Mouse (Mus musculus) hindbrain, embryonic 13.5 days (tissue): ENCODE data around the gene Zfp213. TPM values are rescaled to one million over a fixed set of nuclear protein-coding genes. Genes with fewer than 3 reads are reported as not detected.
"Not testable (repeated sequence)": the region's sequence is repeated elsewhere in the genome, so short reads cannot be mapped to it uniquely, and the experiment has no call there.

Experiments
- ATAC-seq: fragments of 200-750 bp; cut with Nextera tagmentation; 2 replicates; pipeline ENCODE4 v1.8.0; 2017; ENCODE audit warnings: moderate TSS enrichment; ENCODE audit not compliant: low FRiP score
- H3K27ac ChIP-seq: fragments of 300-500 bp; sonication (generic); 2 replicates; pipeline ENCODE4 v1.5.1; 2015; ENCODE audit warnings: inconsistent platforms, mild to moderate bottlenecking, moderate library complexity
- H3K27me3 ChIP-seq: fragments of 300-500 bp; sonication (generic); 2 replicates; pipeline ENCODE4 v1.6.1; 2015; ENCODE audit warnings: mild to moderate bottlenecking, inconsistent platforms
- H3K36me3 ChIP-seq: fragments of 300-500 bp; sonication (generic); 2 replicates; pipeline ENCODE4 v1.6.1; 2015; ENCODE audit warnings: mild to moderate bottlenecking, inconsistent platforms
- H3K4me1 ChIP-seq: fragments of 300-500 bp; sonication (generic); replicated peaks from 2 replicates; pipeline ENCODE4 v1.6.1; 2015; ENCODE audit warnings: inconsistent platforms
- H3K4me2 ChIP-seq: fragments of 300-500 bp; sonication (generic); 2 replicates; pipeline ENCODE4 v1.6.1; 2015; ENCODE audit warnings: inconsistent platforms, mild to moderate bottlenecking, moderate library complexity
- H3K4me3 ChIP-seq: fragments of 300-500 bp; sonication (generic); 2 replicates; pipeline ENCODE4 v1.5.1; 2015; ENCODE audit warnings: mild to moderate bottlenecking, inconsistent platforms
- H3K9ac ChIP-seq: fragments of 300-500 bp; sonication (generic); 2 replicates; pipeline ENCODE4 v1.6.1; 2015; ENCODE audit warnings: mild to moderate bottlenecking, inconsistent platforms
- H3K9me3 ChIP-seq: fragments of 300-500 bp; sonication (generic); 2 replicates; pipeline ENCODE4 v1.6.1; 2016; ENCODE audit warnings: inconsistent platforms
- WGBS: fragments of 180-500 bp; shearing (Covaris S2); methylation state at CpG from one replicate; pipeline ENCODE4 v1.1.7; 2015; 5-methylcytosine and 5-hydroxymethylcytosine counted together
- polyA plus RNA-seq: library from polyadenylated mRNA; unstranded; fragments of >200 nt; fragmentation: Nextera tagmentation; extraction: Ambion mirVana; gene quantifications from 2 replicates; pipeline ENCODE4 v1.2.1, GENCODE M21; 2015

Gene Zfp213
- polyA plus RNA-seq, 1 experiment from 2014 or later: 18.2 TPM

- Histone ChIP-seq H3K36me3 (no peaks in the 10 kb centered on the region), H3K4me1 (peaks cover 20% of the 10 kb centered on the region), H3K27me3 (peaks cover 53% of the 10 kb centered on the region), H3K9me3 (no peaks in the 10 kb centered on the region), H3K9ac (peak overlapping the region; percentile 16), H3K27ac (no peak overlapping the region), H3K4me2 (peak overlapping the region; percentile 44), H3K4me3 (peak overlapping the region; percentile 7; the same call in 1 of the 2 replicates)
- no peak for ATAC-seq
- 14% methylated on average over 12 of the region's 12 CpGs for WGBS
These were observed 21.9 kb downstream of the Zfp213 start for GRCm38 (mm10) chr17:23542004-23542720.

DNA sequence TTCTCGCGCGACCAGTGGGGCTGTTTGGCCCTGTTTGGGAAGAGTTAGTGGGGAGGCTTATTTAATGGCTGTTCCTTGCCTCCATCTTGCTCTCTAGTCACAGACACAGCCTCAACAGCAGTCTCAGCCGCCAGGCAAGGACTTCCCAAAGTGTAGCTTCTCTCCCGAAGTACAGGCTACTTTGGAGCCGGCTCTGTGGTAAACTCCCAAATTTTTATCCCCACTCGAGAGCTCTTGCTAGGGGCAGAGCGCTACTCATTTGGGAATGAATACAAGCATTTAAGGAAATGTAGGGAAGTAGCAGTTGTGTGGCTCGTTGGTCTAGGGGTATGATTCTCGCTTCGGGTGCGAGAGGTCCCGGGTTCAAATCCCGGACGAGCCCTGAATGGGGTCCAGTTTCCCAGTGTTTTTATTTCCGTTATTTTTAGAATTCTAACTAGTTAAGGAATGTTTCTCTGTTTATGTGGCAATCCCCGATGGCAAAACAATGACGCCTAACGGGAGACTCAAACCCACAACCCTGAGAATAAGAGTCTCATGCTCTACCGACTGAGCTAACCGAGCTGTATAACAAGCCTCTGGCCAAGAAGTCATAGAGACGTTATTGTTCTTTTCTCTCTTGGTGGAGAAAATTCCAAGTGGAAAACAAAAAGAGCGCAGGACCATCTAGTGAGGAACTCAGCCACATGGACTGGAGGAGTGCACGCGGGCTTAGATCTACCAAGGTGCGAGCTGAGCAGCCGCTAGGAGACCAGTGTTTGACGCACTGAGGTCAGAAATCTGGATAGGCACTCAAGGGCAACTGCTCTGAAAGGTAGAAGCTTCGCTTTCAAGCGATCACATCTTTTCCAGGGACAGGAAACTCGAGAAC lies 23.2 kb downstream of the Zfp213 start:
- no peak for ATAC-seq
- no peak overlapping the region for H3K4me3 ChIP-seq
- 13% methylated on average over 31 of the region's 31 CpGs for WGBS
- H3K27me3 ChIP-seq: peaks cover 57% of the 10 kb centered on the region
- no peaks in the 10 kb centered on the region for H3K9me3 ChIP-seq
- peaks cover 20% of the 10 kb centered on the region for H3K4me1 ChIP-seq
- no peak overlapping the region for H3K9ac ChIP-seq
- no peak overlapping the region for H3K4me2 ChIP-seq
- H3K27ac ChIP-seq: no peak overlapping the region
- no peaks in the 10 kb centered on the region for H3K36me3 ChIP-seq

DNA sequence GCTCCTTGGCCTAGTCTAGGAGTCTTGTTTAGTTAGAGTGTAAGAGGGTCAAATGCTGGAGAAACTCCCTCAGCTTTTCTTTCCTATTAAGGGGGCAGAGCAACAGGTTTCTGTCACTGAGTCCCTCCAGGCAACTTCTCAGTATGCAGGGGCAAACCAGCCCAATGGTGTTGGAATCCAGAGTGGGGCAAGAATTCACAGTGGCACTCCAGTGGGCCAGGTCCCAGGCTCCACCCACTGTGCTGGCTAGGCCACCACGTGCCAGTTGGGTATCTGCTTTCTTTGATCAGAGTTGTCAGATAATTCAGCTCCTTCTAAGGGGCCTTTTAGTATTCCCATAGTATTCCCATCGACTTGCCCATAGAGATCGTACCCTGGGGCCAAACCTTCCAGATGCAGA lies 23.9 kb downstream of the Zfp213 start:
- no peak for ATAC-seq
- 49% methylated on average over 3 of the region's 3 CpGs for WGBS
- Histone ChIP-seq H3K27me3 (peaks cover 58% of the 10 kb centered on the region), H3K4me1 (peaks cover 20% of the 10 kb centered on the region), H3K4me3 (no peak overlapping the region), H3K9me3 (no peaks in the 10 kb centered on the region), H3K27ac (no peak overlapping the region), H3K4me2 (no peak overlapping the region), H3K36me3 (no peaks in the 10 kb centered on the region), H3K9ac (no peak overlapping the region)

GRCm38 (mm10) chr17:23539608-23540007 lies 24.4 kb downstream of the Zfp213 start:
- no peak overlapping the region for H3K27ac ChIP-seq
- H3K4me3 ChIP-seq: no peak overlapping the region
- H3K4me1 ChIP-seq: peaks cover 20% of the 10 kb centered on the region
- no peak overlapping the region for H3K9ac ChIP-seq
- peaks cover 63% of the 10 kb centered on the region for H3K27me3 ChIP-seq
- H3K9me3 ChIP-seq: no peaks in the 10 kb centered on the region
- no peaks in the 10 kb centered on the region for H3K36me3 ChIP-seq
- ATAC-seq: no peak
- no peak overlapping the region for H3K4me2 ChIP-seq
- 90% methylated on average over 5 of the region's 5 CpGs for WGBS

- WGBS: 9% methylated on average over 21 of the region's 21 CpGs
- Histone ChIP-seq H3K27me3 (peaks cover 71% of the 10 kb centered on the region), H3K9me3 (no peaks in the 10 kb centered on the region), H3K27ac (no peak overlapping the region), H3K4me1 (peaks cover 20% of the 10 kb centered on the region), H3K9ac (0 out of 2 replicates have a peak overlapping the region, but pooled peaks have one; percentile 46), H3K4me3 (peak overlapping the region; percentile 31), H3K4me2 (peak overlapping the region; percentile 50), H3K36me3 (no peaks in the 10 kb centered on the region)
- no peak for ATAC-seq
These were observed 25.6 kb downstream of the Zfp213 start for GRCm38 (mm10) chr17:23538299-23539015.

GRCm38 (mm10) chr17:23537554-23538255 lies 26.3 kb downstream of the Zfp213 start:
- H3K27me3 ChIP-seq: peaks cover 71% of the 10 kb centered on the region
- WGBS: 8% methylated on average over 27 of the region's 27 CpGs

GRCm38 (mm10) chr17:23535046-23535788 lies 28.8 kb downstream of the Zfp213 start:
- H3K4me1 ChIP-seq: peaks cover 13% of the 10 kb centered on the region
- 0 out of 2 replicates have a peak overlapping the region, but pooled peaks have one; percentile 7 for H3K4me3 ChIP-seq
- H3K4me2 ChIP-seq: 0 out of 2 replicates have a peak overlapping the region, but pooled peaks have one; percentile 6
- peaks cover 53% of the 10 kb centered on the region for H3K27me3 ChIP-seq
- ATAC-seq, H3K9ac ChIP-seq, H3K27ac ChIP-seq, H3K9me3 ChIP-seq, H3K36me3 ChIP-seq: not testable (repeated sequence)
- under 1% methylated on average over 18 of the region's 29 CpGs for WGBS

More at GRCm38 (mm10) chr17:23537554-23538255, 26.3 kb downstream of the Zfp213 start:
- ATAC-seq: no peak
- H3K4me1 ChIP-seq: peaks cover 20% of the 10 kb centered on the region
- H3K36me3 ChIP-seq: no peaks in the 10 kb centered on the region
- H3K9ac ChIP-seq: 0 out of 2 replicates have a peak overlapping the region, but pooled peaks have one; percentile 46
- no peak overlapping the region for H3K27ac ChIP-seq
- H3K4me3 ChIP-seq: peak overlapping the region; percentile 31
- H3K9me3 ChIP-seq: no peaks in the 10 kb centered on the region
- peak overlapping the region; percentile 50 for H3K4me2 ChIP-seq

DNA sequence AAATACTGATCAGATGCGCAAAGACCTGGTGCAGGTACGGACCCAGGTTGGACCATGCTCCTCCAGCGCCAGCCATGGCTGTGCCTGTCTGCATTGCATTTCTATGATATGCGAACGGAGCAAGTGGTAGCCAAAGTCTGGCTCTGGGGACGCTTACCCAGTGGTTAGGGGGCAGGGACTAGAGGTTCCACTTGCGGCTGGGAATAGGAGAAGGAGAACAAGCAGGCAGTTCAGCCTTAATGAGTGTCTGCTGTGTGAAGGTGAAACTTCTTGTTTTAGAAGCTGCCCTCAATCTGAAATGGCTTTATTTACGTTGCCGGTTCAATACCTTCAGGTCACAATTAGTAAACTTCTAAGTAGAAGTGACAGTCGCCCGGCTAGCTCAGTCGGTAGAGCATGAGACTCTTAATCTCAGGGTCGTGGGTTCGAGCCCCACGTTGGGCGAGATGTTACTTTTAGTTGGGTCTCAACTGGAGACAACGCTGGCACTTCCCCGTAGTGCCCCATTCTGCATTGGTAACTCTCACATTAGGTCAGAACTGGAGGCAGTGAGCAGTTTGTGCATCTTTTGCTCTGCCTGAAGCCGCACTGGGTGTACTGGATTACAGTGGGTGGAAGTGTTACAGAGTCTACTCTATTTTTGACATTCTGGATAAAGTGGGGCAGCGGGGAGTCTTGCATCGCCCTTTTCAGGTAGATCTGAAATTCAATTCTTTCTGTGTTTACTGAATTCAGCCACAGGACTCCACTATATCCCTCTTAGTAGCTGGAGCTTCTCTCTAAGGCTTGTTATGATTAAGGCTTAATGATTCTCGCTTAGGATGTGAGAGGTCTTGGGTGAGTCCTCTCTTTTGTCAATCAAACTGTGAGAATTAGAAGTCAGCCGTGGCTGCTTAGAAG lies 30.2 kb downstream of the Zfp213 start:
- not testable (repeated sequence) for H3K9me3 ChIP-seq, H3K36me3 ChIP-seq, H3K9ac ChIP-seq, H3K27ac ChIP-seq, H3K4me2 ChIP-seq, ATAC-seq, H3K4me3 ChIP-seq
- 10% methylated on average over 11 of the region's 23 CpGs for WGBS
- Histone ChIP-seq H3K4me1 (peaks cover 13% of the 10 kb centered on the region), H3K27me3 (peaks cover 39% of the 10 kb centered on the region)

- 23% methylated on average over 1 of the region's 1 CpGs for WGBS
- H3K4me3 ChIP-seq, H3K4me1 ChIP-seq, ATAC-seq, H3K9me3 ChIP-seq, H3K4me2 ChIP-seq, H3K36me3 ChIP-seq, H3K27ac ChIP-seq, H3K9ac ChIP-seq: not testable (repeated sequence)
- peaks cover 18% of the 10 kb centered on the region for H3K27me3 ChIP-seq
These were observed 32.6 kb downstream of the Zfp213 start for GRCm38 (mm10) chr17:23531408-23531807.

DNA sequence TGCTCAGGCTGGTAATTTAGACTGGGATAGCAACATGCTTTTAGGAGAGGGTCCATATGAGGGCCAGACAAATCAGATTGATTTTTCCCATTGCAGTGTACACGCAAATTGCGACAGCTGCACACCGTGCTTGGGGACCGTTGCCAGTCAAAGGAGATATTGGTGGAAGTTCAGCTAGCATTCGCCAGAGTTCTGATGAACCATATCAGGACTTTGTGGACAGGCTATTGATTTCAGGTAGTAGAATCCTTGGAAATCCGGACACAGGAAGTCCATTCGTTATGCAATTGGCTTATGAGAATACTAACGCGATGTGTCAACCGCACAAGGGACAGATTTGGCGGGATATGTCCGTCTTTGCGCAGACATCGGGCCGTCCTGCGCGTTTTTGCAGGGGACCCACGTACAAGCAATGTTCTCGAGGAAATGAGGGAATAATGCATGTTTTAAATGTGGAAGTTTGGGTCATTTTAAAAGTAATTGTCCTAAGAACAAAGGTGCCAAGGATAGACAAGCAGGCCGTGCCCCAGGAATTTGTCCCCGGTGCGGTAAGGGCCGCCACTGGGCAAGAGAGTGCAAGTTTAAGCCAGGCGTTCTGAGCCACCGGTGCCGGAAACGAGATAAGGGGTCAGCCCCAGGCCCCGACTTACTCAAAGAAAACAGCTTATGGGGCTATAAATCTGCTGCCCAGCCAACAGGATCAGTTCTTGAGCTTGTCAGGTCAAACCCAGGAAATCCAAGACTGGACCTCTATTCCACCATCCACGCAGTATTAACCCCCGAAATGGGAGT lies 40.9 kb downstream of the Zfp213 start:
- H3K9me3 ChIP-seq, H3K9ac ChIP-seq, H3K36me3 ChIP-seq, H3K4me1 ChIP-seq, H3K27me3 ChIP-seq, H3K27ac ChIP-seq, H3K4me2 ChIP-seq, H3K4me3 ChIP-seq, ATAC-seq: not testable (repeated sequence)
- 73% methylated on average over 30 of the region's 30 CpGs for WGBS
